Mouse (Mus musculus): ENCODE results near the gene Dock4. TPM values are rescaled to one million over a fixed set of nuclear protein-coding genes. Genes with fewer than 3 reads are reported as not detected.

The Dock4 gene
- polyA plus RNA-seq, 1 experiment from 2014 or later, result 7.3 TPM

DNA sequence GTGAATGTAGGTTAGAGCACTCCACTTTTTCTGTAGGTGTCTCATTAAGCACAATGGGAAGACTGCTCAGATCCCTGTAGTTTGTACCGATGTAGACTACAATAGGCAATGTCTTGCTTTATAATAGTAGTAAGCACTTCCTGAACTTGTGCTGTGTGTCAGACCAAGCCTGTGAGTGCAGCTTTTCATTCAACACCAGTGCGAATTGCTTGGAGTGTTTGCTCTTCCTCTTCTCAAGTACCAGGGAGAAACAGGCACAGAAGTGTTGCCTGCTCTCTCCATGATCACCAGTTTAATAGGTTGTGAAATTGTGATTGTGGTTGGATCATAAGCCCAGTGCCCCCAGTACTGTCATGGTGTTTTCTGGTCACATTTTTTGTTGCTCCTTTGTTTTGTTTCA lies 18.1 kb downstream of the Dock4 start:
- peaks cover 35% of the 10 kb centered on the region for H3K4me1 ChIP-seq (replicated peaks)
- H3K4me2 ChIP-seq, result no peak overlapping the region
- WGBS, result 41% methylated on average over 2 of the region's 2 CpGs
- H3K27me3 ChIP-seq (replicated peaks), result no peaks in the 10 kb centered on the region
- H3K9me3 ChIP-seq (replicated peaks), result no peaks in the 10 kb centered on the region
- H3K9ac ChIP-seq, result no peak overlapping the region
- H3K36me3 ChIP-seq, result no peaks in the 10 kb centered on the region
- H3K4me3 ChIP-seq, result no peak overlapping the region
- ATAC-seq (ENCODE audit: insufficient number of reproducible peaks, low FRiP score), result no peak
- H3K27ac ChIP-seq (ENCODE audit: poor library complexity, severe bottlenecking), result no peak overlapping the region

- no peak for ATAC-seq (ENCODE audit: insufficient number of reproducible peaks, low FRiP score)
- Histone ChIP-seq H3K36me3 (no peaks in the 10 kb centered on the region), H3K9me3 (replicated peaks) (no peaks in the 10 kb centered on the region), H3K4me3 (no peak overlapping the region), H3K27me3 (replicated peaks) (no peaks in the 10 kb centered on the region), H3K27ac (ENCODE audit: poor library complexity, severe bottlenecking) (no peak overlapping the region), H3K4me1 (replicated peaks) (peaks cover 35% of the 10 kb centered on the region), H3K9ac (no peak overlapping the region), H3K4me2 (no peak overlapping the region)
- 49% methylated on average over 6 of the region's 6 CpGs for WGBS
Observed at GRCm38 (mm10) chr12:40464282-40464681, 18.5 kb downstream of the Dock4 start.

GRCm38 (mm10) chr12:40468235-40468634 lies 22.5 kb downstream of the Dock4 start:
- peaks cover 49% of the 10 kb centered on the region for H3K4me1 ChIP-seq (replicated peaks)
- H3K27ac ChIP-seq (ENCODE audit: poor library complexity, severe bottlenecking), result no peak overlapping the region
- no peak overlapping the region for H3K4me2 ChIP-seq
- no peak overlapping the region for H3K9ac ChIP-seq
- no peaks in the 10 kb centered on the region for H3K36me3 ChIP-seq
- no peak overlapping the region for H3K4me3 ChIP-seq
- H3K9me3 ChIP-seq (replicated peaks), result no peaks in the 10 kb centered on the region
- ATAC-seq (ENCODE audit: insufficient number of reproducible peaks, low FRiP score), result no peak
- no peaks in the 10 kb centered on the region for H3K27me3 ChIP-seq (replicated peaks)
- 82% methylated on average over 4 of the region's 4 CpGs for WGBS

- H3K9ac ChIP-seq, result no peak overlapping the region
- 77% methylated on average over 5 of the region's 5 CpGs for WGBS
Observed at GRCm38 (mm10) chr12:40469009-40469408, 23.3 kb downstream of the Dock4 start.

GRCm38 (mm10) chr12:40471649-40472399 lies 26.1 kb downstream of the Dock4 start:
- H3K27me3 ChIP-seq (replicated peaks), result no peaks in the 10 kb centered on the region
- WGBS, result 28% methylated on average over 11 of the region's 11 CpGs
- H3K4me1 ChIP-seq (replicated peaks), result peaks cover 36% of the 10 kb centered on the region
- H3K27ac ChIP-seq (ENCODE audit: poor library complexity, severe bottlenecking), result no peak overlapping the region
- H3K9me3 ChIP-seq (replicated peaks), result no peaks in the 10 kb centered on the region
- H3K4me3 ChIP-seq, result peak overlapping the region; percentile 38
- H3K4me2 ChIP-seq, result peak overlapping the region; percentile 64
- no peak for ATAC-seq (ENCODE audit: insufficient number of reproducible peaks, low FRiP score)
- peak overlapping the region; percentile 48; the same call in 1 of the 2 replicates for H3K9ac ChIP-seq
- no peaks in the 10 kb centered on the region for H3K36me3 ChIP-seq

More at GRCm38 (mm10) chr12:40469009-40469408, 23.3 kb downstream of the Dock4 start:
- Histone ChIP-seq H3K27me3 (replicated peaks) (no peaks in the 10 kb centered on the region), H3K36me3 (no peaks in the 10 kb centered on the region), H3K9me3 (replicated peaks) (no peaks in the 10 kb centered on the region), H3K27ac (ENCODE audit: poor library complexity, severe bottlenecking) (no peak overlapping the region), H3K4me2 (no peak overlapping the region), H3K4me1 (replicated peaks) (peaks cover 48% of the 10 kb centered on the region), H3K4me3 (no peak overlapping the region)
- no peak for ATAC-seq (ENCODE audit: insufficient number of reproducible peaks, low FRiP score)

DNA sequence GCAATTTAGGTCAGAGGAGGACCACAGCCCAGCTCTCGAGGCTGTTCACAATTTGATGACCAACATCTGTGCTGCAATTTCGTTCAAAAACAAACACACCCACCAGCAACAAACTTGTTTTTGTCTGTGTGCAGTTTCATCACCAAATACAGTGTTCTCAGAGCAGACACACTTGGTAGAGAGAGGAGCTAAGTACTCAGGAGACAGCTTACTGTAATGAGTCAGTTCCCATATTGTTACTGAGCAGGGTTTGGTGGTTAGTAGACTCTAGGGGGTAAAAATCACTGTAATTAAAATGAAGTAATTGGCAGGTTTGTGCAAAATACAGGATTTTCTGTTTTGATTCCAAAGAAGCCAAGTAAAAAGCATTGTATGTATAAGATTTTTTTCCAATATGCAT lies 28.0 kb downstream of the Dock4 start:
- Histone ChIP-seq H3K27ac (ENCODE audit: poor library complexity, severe bottlenecking) (no peak overlapping the region), H3K27me3 (replicated peaks) (no peaks in the 10 kb centered on the region), H3K4me2 (no peak overlapping the region), H3K9ac (no peak overlapping the region), H3K4me1 (replicated peaks) (peaks cover 23% of the 10 kb centered on the region), H3K36me3 (no peaks in the 10 kb centered on the region), H3K9me3 (replicated peaks) (no peaks in the 10 kb centered on the region), H3K4me3 (no peak overlapping the region)
- no peak for ATAC-seq (ENCODE audit: insufficient number of reproducible peaks, low FRiP score)
- WGBS, result 41% methylated on average over 2 of the region's 2 CpGs

GRCm38 (mm10) chr12:40477621-40478452 lies 32.1 kb downstream of the Dock4 start:
- 0 out of 2 replicates have a peak, but pooled peaks have one; percentile 22 for ATAC-seq (ENCODE audit: insufficient number of reproducible peaks, low FRiP score)
- H3K4me1 ChIP-seq (replicated peaks), result peaks cover 7% of the 10 kb centered on the region
- no peaks in the 10 kb centered on the region for H3K36me3 ChIP-seq
- H3K27ac ChIP-seq (ENCODE audit: poor library complexity, severe bottlenecking), result no peak overlapping the region
- H3K4me2 ChIP-seq, result no peak overlapping the region
- no peak overlapping the region for H3K4me3 ChIP-seq
- 50% methylated on average over 8 of the region's 8 CpGs for WGBS
- H3K27me3 ChIP-seq (replicated peaks), result no peaks in the 10 kb centered on the region
- no peak overlapping the region for H3K9ac ChIP-seq
- no peaks in the 10 kb centered on the region for H3K9me3 ChIP-seq (replicated peaks)

DNA sequence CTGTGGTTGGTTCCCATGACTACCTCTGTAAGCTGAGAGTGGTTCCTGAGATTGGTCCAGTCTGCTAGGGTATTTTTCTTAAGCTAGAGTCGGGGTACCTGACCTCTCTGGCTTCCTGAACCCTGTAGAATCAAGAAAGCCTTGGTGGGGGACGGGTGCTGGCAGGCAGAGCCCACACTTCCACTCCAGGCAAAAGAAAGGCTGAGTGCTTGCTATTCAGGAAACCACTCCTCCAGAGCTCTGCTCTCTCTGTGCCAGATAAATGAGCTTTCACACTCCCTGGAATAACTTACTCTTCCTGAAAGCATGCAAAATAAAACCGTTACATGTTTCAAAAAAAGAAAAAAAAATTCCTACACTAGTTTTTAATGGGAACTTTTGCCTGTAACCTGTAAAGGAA lies 38.5 kb downstream of the Dock4 start:
- H3K27ac ChIP-seq (ENCODE audit: poor library complexity, severe bottlenecking), result peak overlapping the region; percentile 7; the same call in 1 of the 2 replicates
- 12% methylated on average over 3 of the region's 3 CpGs for WGBS
- H3K36me3 ChIP-seq, result no peaks in the 10 kb centered on the region
- no peak overlapping the region for H3K4me3 ChIP-seq
- no peaks in the 10 kb centered on the region for H3K27me3 ChIP-seq (replicated peaks)
- no peaks in the 10 kb centered on the region for H3K9me3 ChIP-seq (replicated peaks)
- H3K9ac ChIP-seq, result no peak overlapping the region
- no peak overlapping the region for H3K4me2 ChIP-seq
- peak; percentile 67 for ATAC-seq (ENCODE audit: insufficient number of reproducible peaks, low FRiP score)
- H3K4me1 ChIP-seq (replicated peaks), result peaks cover 22% of the 10 kb centered on the region

GRCm38 (mm10) chr12:40485210-40485609 lies 39.5 kb downstream of the Dock4 start:
- H3K27ac ChIP-seq (ENCODE audit: poor library complexity, severe bottlenecking), result no peak overlapping the region
- no peak for ATAC-seq (ENCODE audit: insufficient number of reproducible peaks, low FRiP score)
- H3K4me2 ChIP-seq, result no peak overlapping the region
- WGBS, result 85% methylated on average over 1 of the region's 1 CpGs
- no peaks in the 10 kb centered on the region for H3K9me3 ChIP-seq (replicated peaks)
- H3K36me3 ChIP-seq, result no peaks in the 10 kb centered on the region
- H3K9ac ChIP-seq, result no peak overlapping the region
- H3K4me3 ChIP-seq, result no peak overlapping the region
- H3K4me1 ChIP-seq (replicated peaks), result peaks cover 22% of the 10 kb centered on the region
- H3K27me3 ChIP-seq (replicated peaks), result no peaks in the 10 kb centered on the region

- Histone ChIP-seq H3K9me3 (replicated peaks) (no peaks in the 10 kb centered on the region), H3K4me1 (replicated peaks) (peaks cover 22% of the 10 kb centered on the region), H3K27me3 (replicated peaks) (no peaks in the 10 kb centered on the region), H3K4me3 (no peak overlapping the region), H3K9ac (no peak overlapping the region), H3K4me2 (no peak overlapping the region), H3K27ac (ENCODE audit: poor library complexity, severe bottlenecking) (no peak overlapping the region), H3K36me3 (no peaks in the 10 kb centered on the region)
- 67% methylated on average over 12 of the region's 12 CpGs for WGBS
- ATAC-seq (ENCODE audit: insufficient number of reproducible peaks, low FRiP score), result no peak
Observed at GRCm38 (mm10) chr12:40486047-40486837, 40.5 kb downstream of the Dock4 start.

DNA sequence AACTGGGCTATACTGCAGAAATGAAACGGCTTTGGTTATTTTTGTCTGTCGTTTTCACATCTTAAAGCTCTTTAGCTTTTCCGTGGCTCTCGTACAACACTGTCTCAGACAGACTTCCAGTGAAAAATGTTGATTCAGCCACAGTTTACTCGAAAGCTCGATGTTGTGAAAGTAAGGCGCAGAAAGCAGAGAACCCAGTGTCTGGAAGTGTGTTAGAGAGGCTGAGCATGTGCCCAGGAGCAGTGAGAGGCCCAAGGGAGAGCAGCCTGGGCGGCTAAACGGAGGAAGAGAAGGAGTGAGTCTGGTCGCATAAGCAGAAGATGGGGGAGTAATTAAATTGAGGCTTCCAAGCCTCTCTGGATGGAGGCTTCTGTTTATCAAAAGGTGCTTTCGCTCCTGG lies 50.6 kb downstream of the Dock4 start:
- 59% methylated on average over 11 of the region's 11 CpGs for WGBS
- Histone ChIP-seq H3K4me2 (no peak overlapping the region), H3K36me3 (no peaks in the 10 kb centered on the region)

More for the DNA sequence above, 50.6 kb downstream of the Dock4 start:
- Histone ChIP-seq H3K4me3 (no peak overlapping the region), H3K4me1 (replicated peaks) (peaks cover 11% of the 10 kb centered on the region), H3K27me3 (replicated peaks) (no peaks in the 10 kb centered on the region), H3K9me3 (replicated peaks) (no peaks in the 10 kb centered on the region), H3K27ac (ENCODE audit: poor library complexity, severe bottlenecking) (no peak overlapping the region), H3K9ac (no peak overlapping the region)
- ATAC-seq (ENCODE audit: insufficient number of reproducible peaks, low FRiP score), result no peak
